Comparison of ENCODE assay signal across 7 mouse cellular contexts in the genomic region with DNA sequence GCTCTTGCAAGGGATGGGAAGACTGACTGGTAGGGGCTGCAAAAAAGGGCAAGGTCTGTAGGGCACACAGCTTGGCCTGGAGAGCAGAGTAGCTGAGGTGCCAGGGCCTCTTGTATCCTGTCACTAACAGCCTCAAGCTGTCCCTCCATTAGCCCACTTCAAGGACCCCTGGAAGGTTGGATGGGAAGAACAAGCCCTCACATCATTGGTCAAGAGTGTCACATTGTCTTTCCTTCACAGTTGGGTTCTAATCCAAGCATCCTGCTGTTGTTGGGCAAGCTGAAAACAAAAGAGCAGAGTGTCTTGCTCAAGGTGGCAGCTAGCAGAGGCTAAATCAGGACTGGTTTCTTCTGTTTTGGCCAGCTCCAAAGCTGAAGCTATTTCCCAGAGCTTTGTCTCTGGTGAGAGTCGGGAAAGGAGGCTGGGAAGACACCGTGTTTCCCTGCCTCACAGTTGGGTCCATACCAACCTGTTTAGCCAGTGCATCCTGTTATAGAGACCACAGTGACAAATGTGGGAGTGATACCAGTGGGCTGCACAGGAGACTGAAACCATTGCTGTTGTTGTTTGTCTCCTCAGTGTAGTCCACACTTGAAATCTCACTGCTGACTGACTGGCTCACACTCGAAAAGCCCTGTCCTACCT. TPM values are rescaled to one million over a fixed set of nuclear protein-coding genes. Genes with fewer than 3 reads are reported as not detected.
DNase-seq lines count a peak whose midpoint lies in the region; ATAC-seq lines count a peak whose summit lies in the region.

No protein-coding gene starts in this region.

- H3K9me3 ChIP-seq in heart, embryonic 16.5 days (replicated peaks; ENCODE audit: control insufficient read depth, low read length), result no peaks in the 10 kb centered on the region
- no peaks in the 10 kb centered on the region for H3K9me3 ChIP-seq in heart, embryonic 11.5 days (replicated peaks; ENCODE audit: control insufficient read depth, low read length)
- no peaks in the 10 kb centered on the region for H3K9me3 ChIP-seq in neural tube, embryonic 13.5 days
- no peaks in the 10 kb centered on the region for H3K9me3 ChIP-seq in limb, embryonic 13.5 days

- peak overlapping the region; percentile 43 for H3K27ac ChIP-seq in heart, embryonic 16.5 days (ENCODE audit: low read length)
- H3K27ac ChIP-seq in heart, embryonic 11.5 days (ENCODE audit: low read depth, low read length), result no peak overlapping the region
- peak overlapping the region; percentile 62 for H3K27ac ChIP-seq in neural tube, embryonic 13.5 days (replicated peaks)
- peak overlapping the region; percentile 44; the same call in 1 of the 2 replicates for H3K27ac ChIP-seq in limb, embryonic 13.5 days

- H3K4me2 ChIP-seq in heart, embryonic 16.5 days (ENCODE audit: low read depth, low read length), result no peak overlapping the region
- no peak overlapping the region for H3K4me2 ChIP-seq in heart, embryonic 11.5 days
- H3K4me2 ChIP-seq in neural tube, embryonic 13.5 days, result no peak overlapping the region
- no peak overlapping the region for H3K4me2 ChIP-seq in limb, embryonic 13.5 days (replicated peaks)

- H3K4me1 ChIP-seq in heart, embryonic 16.5 days (ENCODE audit: control insufficient read depth, insufficient read depth, low read length), result peaks cover 30% of the 10 kb centered on the region
- peaks cover 17% of the 10 kb centered on the region; the same call in 1 of the 2 replicates for H3K4me1 ChIP-seq in heart, embryonic 11.5 days (ENCODE audit: control insufficient read depth, insufficient read depth, low read length)
- H3K4me1 ChIP-seq in neural tube, embryonic 13.5 days (replicated peaks), result peaks cover 21% of the 10 kb centered on the region
- peaks cover 22% of the 10 kb centered on the region for H3K4me1 ChIP-seq in limb, embryonic 13.5 days

- WGBS in heart, embryonic 16.5 days, result 36% methylated on average over 3 of the region's 3 CpGs
- WGBS in heart, embryonic 11.5 days (ENCODE audit: insufficient replicate concordance), result 47% methylated on average over 3 of the region's 3 CpGs
- 59% methylated on average over 3 of the region's 3 CpGs for WGBS in neural tube, embryonic 13.5 days
- WGBS in limb, embryonic 13.5 days, result 53% methylated on average over 3 of the region's 3 CpGs

- H3K36me3 ChIP-seq in heart, embryonic 16.5 days (ENCODE audit: control insufficient read depth, insufficient read depth), result peaks cover 6% of the 10 kb centered on the region; the same call in 1 of the 2 replicates
- peaks cover 4% of the 10 kb centered on the region; the same call in 1 of the 2 replicates for H3K36me3 ChIP-seq in heart, embryonic 11.5 days (ENCODE audit: control insufficient read depth, insufficient read depth, low read length)
- H3K36me3 ChIP-seq in neural tube, embryonic 13.5 days, result peaks cover 33% of the 10 kb centered on the region
- peaks cover 27% of the 10 kb centered on the region for H3K36me3 ChIP-seq in limb, embryonic 13.5 days

- peak overlapping the region; percentile 33; the same call in 1 of the 2 replicates for H3K9ac ChIP-seq in heart, embryonic 16.5 days (ENCODE audit: low read length)
- H3K9ac ChIP-seq in heart, embryonic 11.5 days (ENCODE audit: low read depth, low read length), result no peak overlapping the region
- H3K9ac ChIP-seq in neural tube, embryonic 13.5 days, result no peak overlapping the region
- no peak overlapping the region for H3K9ac ChIP-seq in limb, embryonic 13.5 days

- DNase-seq in neural tube, embryonic 10.5 days (ENCODE audit: extremely low spot score, low spot score), result no peak
- DNase-seq in right cerebral cortex, adult 18-20 months, result no peak
- no peak for DNase-seq in embryo, embryonic 10.5 days (ENCODE audit: low spot score)

- H3K4me3 ChIP-seq in heart, embryonic 16.5 days (ENCODE audit: low read length), result no peak overlapping the region
- no peak overlapping the region for H3K4me3 ChIP-seq in heart, embryonic 11.5 days (ENCODE audit: low read depth, low read length)
- no peak overlapping the region for H3K4me3 ChIP-seq in neural tube, embryonic 13.5 days
- H3K4me3 ChIP-seq in limb, embryonic 13.5 days, result no peak overlapping the region

- no peak for ATAC-seq in heart, embryonic 16.5 days (replicated peaks; ENCODE audit: extremely low read depth, insufficient read depth, low FRiP score)
- ATAC-seq in heart, embryonic 11.5 days (replicated peaks; ENCODE audit: insufficient number of reproducible peaks, low FRiP score, low TSS enrichment), result no peak
- ATAC-seq in neural tube, embryonic 13.5 days (ENCODE audit: low read depth), result 0 out of 2 replicates have a peak, but pooled peaks have one; percentile 19
- no peak; the same call in 1 of the 2 replicates for ATAC-seq in limb, embryonic 13.5 days (ENCODE audit: low FRiP score, low read depth)

- no peaks in the 10 kb centered on the region for H3K27me3 ChIP-seq in heart, embryonic 16.5 days (ENCODE audit: control insufficient read depth, insufficient read depth, low read length)
- H3K27me3 ChIP-seq in heart, embryonic 11.5 days (ENCODE audit: control insufficient read depth, insufficient read depth, low read length), result no peaks in the 10 kb centered on the region
- no peaks in the 10 kb centered on the region for H3K27me3 ChIP-seq in neural tube, embryonic 13.5 days
- H3K27me3 ChIP-seq in limb, embryonic 13.5 days, result no peaks in the 10 kb centered on the region

RNA-seq across cellular contexts. Expression of a gene that starts 42.8 kb away (rescaled TPM):
- 149 and 264 TPM in 2 replicates for polyA plus RNA-seq in heart, embryonic 16.5 days (2015; fragmentation: Nextera tagmentation; extraction: Ambion mirVana)
- polyA plus RNA-seq in heart, embryonic 11.5 days (2014; fragmentation: Nextera tagmentation; extraction: Ambion mirVana), result 312 and 348 TPM in 2 replicates
- 431 and 435 TPM in 2 replicates for polyA plus RNA-seq in neural tube, embryonic 13.5 days (2015; fragmentation: Nextera tagmentation; extraction: Ambion mirVana)
- polyA plus RNA-seq in limb, embryonic 13.5 days (2015; fragmentation: Nextera tagmentation; extraction: Ambion mirVana), result 454 and 479 TPM in 2 replicates

RNA-seq across cellular contexts. Expression of a gene that starts 59.0 kb away (rescaled TPM):
- polyA plus RNA-seq in heart, embryonic 16.5 days (2015; fragmentation: Nextera tagmentation; extraction: Ambion mirVana), result 0.64 and 0.86 TPM in 2 replicates
- polyA plus RNA-seq in heart, embryonic 11.5 days (2014; fragmentation: Nextera tagmentation; extraction: Ambion mirVana), result not detected in 2 replicates
- polyA plus RNA-seq in neural tube, embryonic 13.5 days (2015; fragmentation: Nextera tagmentation; extraction: Ambion mirVana), result 0.88 and 1.1 TPM in 2 replicates
- polyA plus RNA-seq in limb, embryonic 13.5 days (2015; fragmentation: Nextera tagmentation; extraction: Ambion mirVana), result 3.8 and 4.6 TPM in 2 replicates
